Mouse (Mus musculus): Measurements from ENCODE around the gene Prrx1. TPM values are rescaled to one million over a fixed set of nuclear protein-coding genes. Genes with fewer than 3 reads are reported as not detected.

Prrx1 gene
- polyA plus RNA-seq, 1 experiment from 2014 or later = 145 TPM

DNA sequence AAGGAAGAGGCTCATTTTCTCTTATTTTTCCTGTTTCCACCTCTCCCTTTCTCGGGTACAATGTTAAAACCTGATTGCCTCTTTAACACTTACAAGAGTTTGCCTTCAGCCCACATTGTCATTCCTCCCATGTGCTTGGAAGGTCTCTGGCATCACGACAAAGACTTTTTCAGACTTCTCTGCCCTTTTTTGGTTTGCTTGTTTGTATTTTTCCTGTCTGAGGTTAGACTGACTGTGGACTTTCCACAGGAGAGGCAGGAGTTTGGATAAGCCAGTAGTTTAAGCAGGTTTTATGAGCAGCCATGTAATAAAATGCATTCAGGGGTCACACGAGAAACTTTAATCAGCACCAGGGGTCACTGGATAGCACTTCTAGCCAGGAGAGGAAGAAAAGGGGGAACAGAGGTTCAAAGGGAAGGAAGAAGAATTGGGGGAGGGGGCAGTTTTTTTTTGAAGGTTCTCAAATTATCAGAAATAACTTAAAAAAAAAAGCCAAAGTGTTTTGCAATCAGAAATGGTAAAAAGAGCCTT, 42.2 kb upstream of the Prrx1 start:
- 21% methylated on average over 3 of the region's 3 CpGs for WGBS
- ATAC-seq (replicated peaks; ENCODE audit: insufficient number of reproducible peaks, low FRiP score, low TSS enrichment, low read depth) (no peak), DNase-seq (ENCODE audit: low spot score) (peak; percentile 80)
- no peaks in the 10 kb centered on the region for H3K9me3 ChIP-seq (replicated peaks; ENCODE audit: control insufficient read depth, low read length)
- no peaks in the 10 kb centered on the region for H3K27me3 ChIP-seq (ENCODE audit: control insufficient read depth, insufficient read depth, low read length)
- no peak overlapping the region for H3K4me2 ChIP-seq (ENCODE audit: low read depth, low read length)
- no peaks in the 10 kb centered on the region; the same call in 1 of the 2 replicates for H3K4me1 ChIP-seq (ENCODE audit: control insufficient read depth, insufficient read depth, low read length)
- H3K36me3 ChIP-seq (replicated peaks; ENCODE audit: control insufficient read depth, insufficient read depth, low read depth, low read length) = no peaks in the 10 kb centered on the region
- no peak overlapping the region for H3K4me3 ChIP-seq (ENCODE audit: low read depth, low read length)
- 0 out of 2 replicates have a peak overlapping the region, but pooled peaks have one; percentile 22 for H3K27ac ChIP-seq (replicated peaks; ENCODE audit: low read depth, low read length)
- no peak overlapping the region for H3K9ac ChIP-seq (replicated peaks; ENCODE audit: low read length)

DNA sequence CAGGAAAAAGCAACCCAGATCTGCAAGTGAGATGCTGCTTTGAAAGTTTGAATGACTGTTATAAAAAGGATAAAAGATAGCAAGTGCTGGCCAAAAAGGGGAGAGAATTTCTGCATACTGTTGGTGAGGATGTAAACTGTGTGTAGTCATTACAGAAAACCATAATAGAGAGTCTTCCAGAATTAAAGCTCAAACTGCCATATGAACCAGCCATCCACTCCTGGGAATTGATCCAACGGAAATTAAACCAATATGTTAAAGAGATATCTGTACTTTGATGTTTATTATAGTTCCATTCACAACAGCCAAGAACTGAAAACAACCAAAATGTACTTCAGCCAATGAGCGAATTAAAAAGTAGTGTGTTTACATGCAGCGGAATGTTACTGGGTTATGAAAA, 37.5 kb upstream of the Prrx1 start:
- H3K27ac ChIP-seq (replicated peaks; ENCODE audit: low read depth, low read length) = no peak overlapping the region
- H3K9me3 ChIP-seq (replicated peaks; ENCODE audit: control insufficient read depth, low read length) = no peaks in the 10 kb centered on the region
- H3K9ac ChIP-seq (replicated peaks; ENCODE audit: low read length) = no peak overlapping the region
- H3K36me3 ChIP-seq (replicated peaks; ENCODE audit: control insufficient read depth, insufficient read depth, low read depth, low read length) = no peaks in the 10 kb centered on the region
- no peak overlapping the region for H3K4me2 ChIP-seq (ENCODE audit: low read depth, low read length)
- no peak overlapping the region for H3K4me3 ChIP-seq (ENCODE audit: low read depth, low read length)
- no peak for ATAC-seq (replicated peaks; ENCODE audit: insufficient number of reproducible peaks, low FRiP score, low TSS enrichment, low read depth)
- H3K4me1 ChIP-seq (ENCODE audit: control insufficient read depth, insufficient read depth, low read length) = no peaks in the 10 kb centered on the region; the same call in 1 of the 2 replicates
- H3K27me3 ChIP-seq (ENCODE audit: control insufficient read depth, insufficient read depth, low read length) = no peaks in the 10 kb centered on the region
- 79% methylated on average over 3 of the region's 3 CpGs for WGBS
- no peak for DNase-seq (ENCODE audit: low spot score)

- DNase-seq (ENCODE audit: low spot score) = no peak
- no peaks in the 10 kb centered on the region for H3K36me3 ChIP-seq (replicated peaks; ENCODE audit: control insufficient read depth, insufficient read depth, low read depth, low read length)
- no peak for ATAC-seq (replicated peaks; ENCODE audit: insufficient number of reproducible peaks, low FRiP score, low TSS enrichment, low read depth)
- H3K4me2 ChIP-seq (ENCODE audit: low read depth, low read length) = no peak overlapping the region
- no peaks in the 10 kb centered on the region for H3K4me1 ChIP-seq (ENCODE audit: control insufficient read depth, insufficient read depth, low read length)
- 80% methylated on average over 5 of the region's 5 CpGs for WGBS
- H3K4me3 ChIP-seq (ENCODE audit: low read depth, low read length) = no peak overlapping the region
- H3K9ac ChIP-seq (replicated peaks; ENCODE audit: low read length) = no peak overlapping the region
- no peak overlapping the region for H3K27ac ChIP-seq (replicated peaks; ENCODE audit: low read depth, low read length)
- no peaks in the 10 kb centered on the region for H3K27me3 ChIP-seq (ENCODE audit: control insufficient read depth, insufficient read depth, low read length)
- H3K9me3 ChIP-seq (replicated peaks; ENCODE audit: control insufficient read depth, low read length) = no peaks in the 10 kb centered on the region
Measured at GRCm38 (mm10) chr1:163345541-163345940, 32.0 kb upstream of the Prrx1 start.

DNA sequence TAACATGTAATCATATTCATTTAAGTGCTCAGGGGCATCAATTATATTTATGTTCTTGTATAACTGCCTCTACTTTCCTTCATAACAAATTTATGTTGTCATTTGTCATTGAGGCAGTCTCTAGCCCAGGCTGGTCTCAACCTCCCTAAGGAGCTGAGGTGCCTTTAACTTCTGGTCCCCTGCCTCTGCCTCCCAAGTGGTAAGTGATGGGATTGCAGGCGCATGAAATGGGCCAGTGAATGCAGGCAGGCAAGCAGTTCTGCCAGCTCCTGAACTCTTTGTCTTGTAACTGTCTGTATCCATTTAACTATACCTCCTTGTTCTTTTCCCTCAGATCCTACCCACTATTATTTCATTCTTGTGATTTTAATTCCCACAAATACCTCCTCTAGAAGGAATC, 31.4 kb upstream of the Prrx1 start:
- H3K9me3 ChIP-seq (replicated peaks; ENCODE audit: control insufficient read depth, low read length) = no peaks in the 10 kb centered on the region
- ATAC-seq (replicated peaks; ENCODE audit: insufficient number of reproducible peaks, low FRiP score, low TSS enrichment, low read depth) = no peak
- H3K36me3 ChIP-seq (replicated peaks; ENCODE audit: control insufficient read depth, insufficient read depth, low read depth, low read length) = no peaks in the 10 kb centered on the region
- DNase-seq (ENCODE audit: low spot score) = no peak
- WGBS = 36% methylated on average over 1 of the region's 1 CpGs
- no peaks in the 10 kb centered on the region for H3K4me1 ChIP-seq (ENCODE audit: control insufficient read depth, insufficient read depth, low read length)
- H3K4me3 ChIP-seq (ENCODE audit: low read depth, low read length) = no peak overlapping the region
- no peak overlapping the region for H3K4me2 ChIP-seq (ENCODE audit: low read depth, low read length)
- no peak overlapping the region for H3K9ac ChIP-seq (replicated peaks; ENCODE audit: low read length)
- H3K27me3 ChIP-seq (ENCODE audit: control insufficient read depth, insufficient read depth, low read length) = no peaks in the 10 kb centered on the region
- no peak overlapping the region for H3K27ac ChIP-seq (replicated peaks; ENCODE audit: low read depth, low read length)

DNA sequence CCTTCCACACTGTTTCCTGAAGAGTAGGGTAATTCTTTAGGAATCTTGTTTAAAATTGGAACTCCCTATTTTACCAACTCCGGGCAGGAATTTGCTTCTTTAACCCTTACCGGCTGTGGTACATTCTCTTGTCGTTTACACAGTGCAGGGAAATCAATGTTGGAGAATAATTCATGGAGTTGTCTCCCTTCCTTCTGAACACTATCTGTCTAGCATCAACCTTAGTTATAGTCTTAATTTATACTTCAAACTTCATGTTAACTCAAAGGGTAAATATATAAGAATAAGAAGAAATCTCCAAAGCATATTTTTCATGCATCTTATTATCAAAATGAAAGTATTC, 25.7 kb upstream of the Prrx1 start:
- Histone ChIP-seq H3K9me3 (replicated peaks; ENCODE audit: control insufficient read depth, low read length) (no peaks in the 10 kb centered on the region), H3K4me3 (ENCODE audit: low read depth, low read length) (no peak overlapping the region), H3K4me1 (ENCODE audit: control insufficient read depth, insufficient read depth, low read length) (no peaks in the 10 kb centered on the region), H3K4me2 (ENCODE audit: low read depth, low read length) (no peak overlapping the region), H3K9ac (replicated peaks; ENCODE audit: low read length) (no peak overlapping the region), H3K27ac (replicated peaks; ENCODE audit: low read depth, low read length) (no peak overlapping the region), H3K36me3 (replicated peaks; ENCODE audit: control insufficient read depth, insufficient read depth, low read depth, low read length) (no peaks in the 10 kb centered on the region), H3K27me3 (ENCODE audit: control insufficient read depth, insufficient read depth, low read length) (no peaks in the 10 kb centered on the region)
- DNase-seq (ENCODE audit: low spot score) = no peak
- 77% methylated on average over 3 of the region's 3 CpGs for WGBS
- no peak for ATAC-seq (replicated peaks; ENCODE audit: insufficient number of reproducible peaks, low FRiP score, low TSS enrichment, low read depth)

DNA sequence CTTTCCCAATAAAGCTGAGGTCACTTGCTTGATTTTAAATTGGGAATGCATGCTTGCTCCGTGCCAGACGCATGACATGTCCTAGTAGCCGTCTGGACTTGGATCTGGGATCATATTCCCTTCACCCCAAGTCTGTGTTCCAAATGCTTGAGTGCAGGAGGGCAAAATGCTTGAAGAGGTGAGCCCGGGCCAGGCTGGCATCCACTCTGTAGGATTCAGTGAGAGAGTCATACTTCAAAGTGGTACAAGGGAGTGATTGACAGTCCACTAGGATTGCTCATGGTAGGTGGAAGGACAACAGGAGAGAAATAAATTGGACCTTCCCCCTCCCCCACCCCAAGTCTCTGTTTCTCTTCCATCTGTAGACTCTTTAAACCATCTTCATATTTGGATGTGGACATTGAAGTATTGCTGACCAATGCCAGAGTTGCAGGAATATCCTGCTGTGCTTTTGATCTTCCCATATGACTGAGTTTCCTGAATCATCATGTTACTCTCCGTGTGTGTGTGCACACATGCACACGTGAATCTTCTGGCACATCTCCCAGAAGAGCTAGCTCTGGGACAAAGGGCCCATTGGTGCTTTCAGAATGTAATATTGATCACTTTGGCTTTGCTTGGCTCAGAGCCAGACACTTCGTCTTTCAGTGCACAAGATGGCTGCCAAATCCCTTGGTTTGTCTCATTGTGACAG, 25.2 kb upstream of the Prrx1 start:
- WGBS = 65% methylated on average over 7 of the region's 7 CpGs
- DNase-seq (ENCODE audit: low spot score) (no peak), ATAC-seq (replicated peaks; ENCODE audit: insufficient number of reproducible peaks, low FRiP score, low TSS enrichment, low read depth) (no peak)
- Histone ChIP-seq H3K4me2 (ENCODE audit: low read depth, low read length) (no peak overlapping the region), H3K9ac (replicated peaks; ENCODE audit: low read length) (no peak overlapping the region), H3K4me1 (ENCODE audit: control insufficient read depth, insufficient read depth, low read length) (no peaks in the 10 kb centered on the region), H3K27ac (replicated peaks; ENCODE audit: low read depth, low read length) (no peak overlapping the region), H3K27me3 (ENCODE audit: control insufficient read depth, insufficient read depth, low read length) (no peaks in the 10 kb centered on the region), H3K4me3 (ENCODE audit: low read depth, low read length) (no peak overlapping the region), H3K36me3 (replicated peaks; ENCODE audit: control insufficient read depth, insufficient read depth, low read depth, low read length) (no peaks in the 10 kb centered on the region), H3K9me3 (replicated peaks; ENCODE audit: control insufficient read depth, low read length) (no peaks in the 10 kb centered on the region; the same call in 1 of the 2 replicates)

- DNase-seq (ENCODE audit: low spot score) (no peak), ATAC-seq (replicated peaks; ENCODE audit: insufficient number of reproducible peaks, low FRiP score, low TSS enrichment, low read depth) (no peak)
- H3K4me1 ChIP-seq (ENCODE audit: control insufficient read depth, insufficient read depth, low read length) = no peaks in the 10 kb centered on the region
- H3K27me3 ChIP-seq (ENCODE audit: control insufficient read depth, insufficient read depth, low read length) = no peaks in the 10 kb centered on the region
- no peaks in the 10 kb centered on the region for H3K36me3 ChIP-seq (replicated peaks; ENCODE audit: control insufficient read depth, insufficient read depth, low read depth, low read length)
- H3K9ac ChIP-seq (replicated peaks; ENCODE audit: low read length) = no peak overlapping the region
- H3K9me3 ChIP-seq (replicated peaks; ENCODE audit: control insufficient read depth, low read length) = no peaks in the 10 kb centered on the region; the same call in 1 of the 2 replicates
- H3K27ac ChIP-seq (replicated peaks; ENCODE audit: low read depth, low read length) = no peak overlapping the region
- H3K4me2 ChIP-seq (ENCODE audit: low read depth, low read length) = no peak overlapping the region
- WGBS = 96% methylated on average over 2 of the region's 2 CpGs
- no peak overlapping the region for H3K4me3 ChIP-seq (ENCODE audit: low read depth, low read length)
Measured at GRCm38 (mm10) chr1:163337821-163338220, 24.3 kb upstream of the Prrx1 start.

DNA sequence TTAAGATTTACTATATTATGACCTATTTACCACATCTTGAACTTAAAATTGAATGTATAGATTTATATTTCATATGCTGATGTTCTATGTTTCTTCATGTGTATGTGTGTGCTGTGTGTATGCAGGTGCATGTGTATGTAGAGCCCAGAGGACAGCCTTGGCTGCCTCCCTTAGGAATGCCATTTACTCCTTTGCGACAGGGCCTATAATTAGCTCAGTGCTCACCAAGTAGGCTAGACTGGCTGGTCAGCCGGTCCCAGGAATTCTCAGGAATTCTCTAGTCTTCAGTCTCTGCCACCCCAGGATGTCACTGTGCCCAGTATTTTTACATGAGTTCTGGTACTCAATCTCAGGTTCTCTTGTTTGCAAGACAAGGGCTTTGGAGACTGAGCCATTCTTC, 13.8 kb upstream of the Prrx1 start:
- H3K9me3 ChIP-seq (replicated peaks; ENCODE audit: control insufficient read depth, low read length) = no peaks in the 10 kb centered on the region
- no peaks in the 10 kb centered on the region for H3K4me1 ChIP-seq (ENCODE audit: control insufficient read depth, insufficient read depth, low read length)
- DNase-seq (ENCODE audit: low spot score) = no peak
- H3K9ac ChIP-seq (replicated peaks; ENCODE audit: low read length) = no peak overlapping the region
- H3K27ac ChIP-seq (replicated peaks; ENCODE audit: low read depth, low read length) = no peak overlapping the region
- WGBS = 46% methylated on average over 2 of the region's 2 CpGs
- no peak for ATAC-seq (replicated peaks; ENCODE audit: insufficient number of reproducible peaks, low FRiP score, low TSS enrichment, low read depth)
- no peak overlapping the region for H3K4me2 ChIP-seq (ENCODE audit: low read depth, low read length)
- no peaks in the 10 kb centered on the region for H3K36me3 ChIP-seq (replicated peaks; ENCODE audit: control insufficient read depth, insufficient read depth, low read depth, low read length)
- H3K4me3 ChIP-seq (ENCODE audit: low read depth, low read length) = no peak overlapping the region
- H3K27me3 ChIP-seq (ENCODE audit: control insufficient read depth, insufficient read depth, low read length) = no peaks in the 10 kb centered on the region
